Mouse (Mus musculus): ENCODE data around the gene Zfp605. TPM values are rescaled to one million over a fixed set of nuclear protein-coding genes. Genes with fewer than 3 reads are reported as not detected.
A peak's percentile ranks its signal among the peaks of the same experiment; 100 is the strongest.

Zfp605 gene
- polyA plus RNA-seq, 1 experiment, result 0.10 TPM

DNA sequence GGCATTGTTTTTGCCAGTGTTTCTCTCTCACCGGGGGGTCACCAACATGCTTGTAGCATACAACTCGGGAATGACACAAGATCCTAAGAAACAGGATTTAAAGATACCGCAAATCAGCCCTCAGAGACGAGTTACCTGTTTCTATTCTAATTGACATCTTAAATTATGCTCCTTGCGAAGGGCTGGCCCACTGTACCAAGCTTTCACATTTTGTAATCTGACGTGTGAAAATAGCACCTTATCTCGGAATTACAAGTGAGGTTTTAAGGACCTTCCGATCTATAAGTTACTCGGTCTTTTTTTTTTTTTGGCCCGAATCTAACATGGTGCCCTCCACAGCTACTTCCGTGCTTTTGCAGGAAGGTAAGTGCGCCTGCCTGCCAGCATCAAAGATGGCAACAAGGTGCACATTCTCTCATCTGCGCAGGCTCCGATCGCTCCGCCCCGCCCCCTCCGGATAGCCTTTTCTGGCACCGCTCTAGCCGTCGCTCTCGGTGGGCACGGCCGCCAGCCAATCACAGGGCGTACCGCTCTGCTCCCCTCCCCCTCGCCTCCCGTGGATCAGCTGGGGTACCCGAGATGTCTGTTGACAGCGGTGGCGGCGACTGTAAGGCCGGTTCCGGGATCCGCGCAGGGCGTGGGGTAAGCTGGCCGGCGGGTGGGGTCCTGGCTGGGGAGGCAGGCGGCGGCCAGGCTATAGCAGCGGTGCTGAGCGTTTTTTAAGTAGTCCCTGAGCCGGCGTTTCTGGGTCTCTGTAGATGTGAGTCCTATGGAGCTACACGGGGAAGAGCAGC is 25.6 kb downstream of the Zfp605 start, which contains the start of gene Chfr:
Chfr (plus strand) TSS at position 550 of the 794 bp plus-strand sequence.
- H3K4me1 ChIP-seq (ENCODE audit: control insufficient read depth, insufficient read depth, insufficient read length, low read length), result no peaks in the 10 kb centered on the region
- H3K27me3 ChIP-seq (ENCODE audit: control insufficient read depth, insufficient read depth, low read length), result no peaks in the 10 kb centered on the region
- peak within 1 kb of the TSS; percentile 14; the same call in 1 of the 2 replicates for H3K27ac ChIP-seq (ENCODE audit: insufficient read depth, low read depth, low read length)
- peak within 1 kb of the TSS; percentile 77 for H3K4me3 ChIP-seq (ENCODE audit: low read depth, low read length)
- WGBS, result 2% methylated on average over 46 of the region's 46 CpGs
- TF ChIP-seq CTCF (IDR thresholded peaks at IDR 0.05; ENCODE audit: extremely low read depth, insufficient read length, insufficient replicate concordance, low read depth, low read length) (no peak), POLR2A (IDR thresholded peaks at IDR 0.05; ENCODE audit: low read depth, low read length) (peak; percentile 77)
- peaks cover 6% of the 10 kb centered on the region; the same call in 1 of the 2 replicates for H3K36me3 ChIP-seq (ENCODE audit: control insufficient read depth, insufficient read depth, low read length)

DNA sequence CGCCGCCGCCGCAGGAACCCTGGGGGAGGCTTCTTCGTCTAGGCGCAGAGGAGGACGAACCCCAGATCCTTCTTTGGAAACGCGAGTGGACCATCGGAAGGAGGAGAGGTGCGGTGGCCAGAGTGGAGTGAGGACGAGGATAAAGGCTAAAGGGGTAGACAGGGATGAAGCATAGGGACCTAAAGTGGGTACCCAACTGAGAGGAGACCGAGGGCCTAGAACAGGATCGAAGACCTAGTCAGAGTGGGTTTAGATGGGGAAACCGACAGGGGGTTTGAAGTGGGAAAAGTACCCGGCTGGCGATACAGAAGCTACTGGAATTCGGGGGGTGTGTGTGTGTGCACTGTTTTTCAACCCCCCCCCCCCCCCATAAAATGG is 26.2 kb downstream of the Zfp605 start:
- WGBS, result 3% methylated on average over 18 of the region's 18 CpGs
- no peak for TF ChIP-seq CTCF (IDR thresholded peaks at IDR 0.05; ENCODE audit: extremely low read depth, insufficient read length, insufficient replicate concordance, low read depth, low read length)
- TF ChIP-seq POLR2A (IDR thresholded peaks at IDR 0.05; ENCODE audit: low read depth, low read length), result no peak

DNA sequence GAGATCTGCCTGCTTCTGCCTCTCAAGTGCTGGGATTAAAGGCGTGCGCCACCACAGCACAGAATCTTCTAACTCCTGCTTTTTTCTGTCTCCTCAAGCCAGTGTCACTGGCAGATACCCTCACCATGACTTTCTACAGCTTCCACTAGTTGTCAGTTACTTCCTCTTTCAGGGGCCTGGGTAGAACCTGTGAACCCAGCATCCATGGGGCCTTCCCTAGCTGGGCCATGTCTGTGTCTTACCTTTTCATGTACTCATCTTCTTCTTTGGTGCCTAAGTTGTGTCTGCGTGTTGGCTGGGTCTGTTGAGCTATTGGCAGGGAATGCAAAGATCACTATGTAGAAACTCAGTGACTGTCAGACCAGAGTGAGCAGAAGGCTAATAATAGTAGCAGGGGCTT is 27.9 kb downstream of the Zfp605 start:
- H3K27me3 ChIP-seq (ENCODE audit: control insufficient read depth, insufficient read depth, low read length), result no peaks in the 10 kb centered on the region
- H3K4me3 ChIP-seq (ENCODE audit: low read depth, low read length), result no peak overlapping the region
- 96% methylated on average over 3 of the region's 3 CpGs for WGBS
- no peak overlapping the region for H3K27ac ChIP-seq (ENCODE audit: insufficient read depth, low read depth, low read length)
- H3K36me3 ChIP-seq (ENCODE audit: control insufficient read depth, insufficient read depth, low read length), result peaks cover 6% of the 10 kb centered on the region
- TF ChIP-seq POLR2A (IDR thresholded peaks at IDR 0.05; ENCODE audit: low read depth, low read length), result no peak
- no peak for TF ChIP-seq CTCF (IDR thresholded peaks at IDR 0.05; ENCODE audit: extremely low read depth, insufficient read length, insufficient replicate concordance, low read depth, low read length)
- H3K4me1 ChIP-seq (ENCODE audit: control insufficient read depth, insufficient read depth, insufficient read length, low read length), result no peaks in the 10 kb centered on the region

More for the DNA sequence above, 26.2 kb downstream of the Zfp605 start:
- Histone ChIP-seq H3K36me3 (ENCODE audit: control insufficient read depth, insufficient read depth, low read length) (peaks cover 6% of the 10 kb centered on the region; the same call in 1 of the 2 replicates), H3K4me1 (ENCODE audit: control insufficient read depth, insufficient read depth, insufficient read length, low read length) (no peaks in the 10 kb centered on the region), H3K4me3 (ENCODE audit: low read depth, low read length) (peak overlapping the region; percentile 77), H3K27ac (ENCODE audit: insufficient read depth, low read depth, low read length) (peak overlapping the region; percentile 2; the same call in 1 of the 2 replicates), H3K27me3 (ENCODE audit: control insufficient read depth, insufficient read depth, low read length) (no peaks in the 10 kb centered on the region)

- Histone ChIP-seq H3K36me3 (ENCODE audit: control insufficient read depth, insufficient read depth, low read length) (peaks cover 14% of the 10 kb centered on the region), H3K4me3 (ENCODE audit: low read depth, low read length) (no peak overlapping the region), H3K27ac (ENCODE audit: insufficient read depth, low read depth, low read length) (no peak overlapping the region), H3K27me3 (ENCODE audit: control insufficient read depth, insufficient read depth, low read length) (no peaks in the 10 kb centered on the region), H3K4me1 (ENCODE audit: control insufficient read depth, insufficient read depth, insufficient read length, low read length) (no peaks in the 10 kb centered on the region)
- TF ChIP-seq CTCF (IDR thresholded peaks at IDR 0.05; ENCODE audit: extremely low read depth, insufficient read length, insufficient replicate concordance, low read depth, low read length), result no peak
- TF ChIP-seq POLR2A (IDR thresholded peaks at IDR 0.05; ENCODE audit: low read depth, low read length), result no peak
- WGBS, result 98% methylated on average over 3 of the region's 3 CpGs
These were observed 29.4 kb downstream of the Zfp605 start for GRCm38 (mm10) chr5:110139325-110139724.

DNA sequence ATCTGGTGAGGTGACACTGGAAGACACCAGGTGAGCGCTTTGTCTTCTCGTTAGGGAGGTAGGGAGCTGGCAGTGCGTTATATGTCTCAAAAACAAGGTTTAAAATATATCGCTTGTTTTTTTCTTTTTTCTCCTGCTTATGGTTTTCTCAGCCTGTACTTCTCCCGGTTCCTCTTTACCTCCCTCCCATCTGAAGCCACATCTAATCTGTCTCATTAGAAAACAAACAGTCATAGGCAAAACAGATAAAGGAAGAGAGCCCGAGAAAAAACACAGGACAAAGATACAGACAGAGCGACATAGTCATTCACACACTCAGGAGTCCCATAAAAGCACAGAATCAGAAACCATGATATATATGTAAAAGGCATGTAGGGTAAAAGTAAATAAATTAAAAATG is 30.5 kb downstream of the Zfp605 start:
- H3K4me3 ChIP-seq (ENCODE audit: low read depth, low read length), result no peak overlapping the region
- H3K27ac ChIP-seq (ENCODE audit: insufficient read depth, low read depth, low read length), result no peak overlapping the region
- H3K27me3 ChIP-seq (ENCODE audit: control insufficient read depth, insufficient read depth, low read length), result no peaks in the 10 kb centered on the region
- no peaks in the 10 kb centered on the region for H3K4me1 ChIP-seq (ENCODE audit: control insufficient read depth, insufficient read depth, insufficient read length, low read length)
- peaks cover 22% of the 10 kb centered on the region for H3K36me3 ChIP-seq (ENCODE audit: control insufficient read depth, insufficient read depth, low read length)
- TF ChIP-seq POLR2A (IDR thresholded peaks at IDR 0.05; ENCODE audit: low read depth, low read length) (no peak), CTCF (IDR thresholded peaks at IDR 0.05; ENCODE audit: extremely low read depth, insufficient read length, insufficient replicate concordance, low read depth, low read length) (no peak)
- WGBS, result 89% methylated on average over 7 of the region's 7 CpGs

DNA sequence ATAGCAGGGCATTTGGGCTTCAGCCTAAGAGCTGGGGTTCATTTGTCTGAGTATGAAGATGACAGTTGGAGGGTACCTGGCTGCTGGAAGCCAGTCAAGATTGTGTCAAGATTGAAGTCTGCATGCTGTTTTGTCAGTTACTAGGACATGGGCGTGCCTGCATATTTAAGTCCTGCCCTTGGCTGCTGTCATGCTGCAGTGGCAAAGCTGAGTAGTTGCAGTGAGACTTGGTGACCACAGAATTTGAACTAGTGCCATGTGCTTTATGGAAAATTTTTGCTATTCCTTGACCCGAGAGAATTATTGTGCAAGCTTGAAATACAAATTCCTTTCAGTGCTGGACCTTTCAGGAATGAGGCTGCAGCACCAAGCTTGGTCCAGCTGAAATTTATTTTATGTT is 32.4 kb downstream of the Zfp605 start:
- 79% methylated on average over 2 of the region's 2 CpGs for WGBS
- H3K36me3 ChIP-seq (ENCODE audit: control insufficient read depth, insufficient read depth, low read length), result peaks cover 36% of the 10 kb centered on the region

GRCm38 (mm10) chr5:110143007-110143406 is 33.1 kb downstream of the Zfp605 start:
- Histone ChIP-seq H3K4me1 (ENCODE audit: control insufficient read depth, insufficient read depth, insufficient read length, low read length) (no peaks in the 10 kb centered on the region), H3K36me3 (ENCODE audit: control insufficient read depth, insufficient read depth, low read length) (peaks cover 39% of the 10 kb centered on the region)
- WGBS, result 88% methylated on average over 5 of the region's 5 CpGs

More for the DNA sequence above, 32.4 kb downstream of the Zfp605 start:
- TF ChIP-seq POLR2A (IDR thresholded peaks at IDR 0.05; ENCODE audit: low read depth, low read length) (no peak), CTCF (IDR thresholded peaks at IDR 0.05; ENCODE audit: extremely low read depth, insufficient read length, insufficient replicate concordance, low read depth, low read length) (no peak)
- Histone ChIP-seq H3K27me3 (ENCODE audit: control insufficient read depth, insufficient read depth, low read length) (no peaks in the 10 kb centered on the region), H3K4me3 (ENCODE audit: low read depth, low read length) (no peak overlapping the region), H3K4me1 (ENCODE audit: control insufficient read depth, insufficient read depth, insufficient read length, low read length) (no peaks in the 10 kb centered on the region), H3K27ac (ENCODE audit: insufficient read depth, low read depth, low read length) (no peak overlapping the region)

More at GRCm38 (mm10) chr5:110143007-110143406, 33.1 kb downstream of the Zfp605 start:
- Histone ChIP-seq H3K27me3 (ENCODE audit: control insufficient read depth, insufficient read depth, low read length) (no peaks in the 10 kb centered on the region), H3K4me3 (ENCODE audit: low read depth, low read length) (no peak overlapping the region), H3K27ac (ENCODE audit: insufficient read depth, low read depth, low read length) (no peak overlapping the region)
- no peak for TF ChIP-seq POLR2A (IDR thresholded peaks at IDR 0.05; ENCODE audit: low read depth, low read length)
- TF ChIP-seq CTCF (IDR thresholded peaks at IDR 0.05; ENCODE audit: extremely low read depth, insufficient read length, insufficient replicate concordance, low read depth, low read length), result peak; percentile 49; the same call in 1 of the 2 replicates
